Mouse (Mus musculus) lung, postnatal 0 days (tissue): ENCODE measurements around the gene Pam. TPM values are rescaled to one million over a fixed set of nuclear protein-coding genes. Genes with fewer than 3 reads are reported as not detected.

ENCODE experiments used
- ATAC-seq: fragments of 200-750 bp; cut with Nextera tagmentation; 2 replicates; pipeline ENCODE4 v1.8.0; 2017; ENCODE audit warnings: moderate library complexity
- DNase-seq: peaks from one replicate; pipeline ENCODE4 v3.0.0-alpha.2; 2016; ENCODE audit warnings: low spot score
- H3K27ac ChIP-seq: fragments of 300-500 bp; sonication (generic); 2 replicates; pipeline ENCODE4 v1.5.1; 2014; ENCODE audit warnings: antibody characterized with exemption, mild to moderate bottlenecking, low read length, mixed read lengths
- H3K27me3 ChIP-seq: fragments of 300-500 bp; sonication (generic); replicated peaks from 2 replicates; pipeline ENCODE4 v1.6.1; 2014; ENCODE audit warnings: low read length, mixed read lengths; ENCODE audit not compliant: insufficient read depth
- H3K36me3 ChIP-seq: fragments of 300-500 bp; sonication (generic); 2 replicates; pipeline ENCODE4 v1.6.1; 2014; ENCODE audit warnings: low read length, mixed read lengths; ENCODE audit not compliant: insufficient read depth
- H3K4me1 ChIP-seq: fragments of 300-500 bp; sonication (generic); 2 replicates; pipeline ENCODE4 v1.6.1; 2014; ENCODE audit warnings: antibody characterized with exemption, low read depth, low read length, mixed read lengths; ENCODE audit not compliant: insufficient read depth
- H3K4me2 ChIP-seq: fragments of 300-500 bp; sonication (generic); replicated peaks from 2 replicates; pipeline ENCODE4 v1.6.1; 2014; ENCODE audit warnings: low read depth, mild to moderate bottlenecking, low read length, moderate library complexity, mixed read lengths
- H3K4me3 ChIP-seq: fragments of 300-500 bp; sonication (generic); 2 replicates; pipeline ENCODE4 v1.5.1; 2014; ENCODE audit warnings: low read depth, low read length
- H3K9ac ChIP-seq: fragments of 300-500 bp; sonication (generic); replicated peaks from 2 replicates; pipeline ENCODE4 v1.6.1; 2014; ENCODE audit warnings: low read depth, mild to moderate bottlenecking
- H3K9me3 ChIP-seq: fragments of 300-500 bp; sonication (generic); 2 replicates; pipeline ENCODE4 v1.6.1; 2016; ENCODE audit warnings: low read length, mixed read lengths
- CTCF ChIP-seq: IDR thresholded peaks from 2 replicates; pipeline ENCODE4 v1.5.1; 2016; ENCODE audit warnings: antibody characterized with exemption, mild to moderate bottlenecking
- EP300 ChIP-seq: IDR thresholded peaks from 2 replicates; pipeline ENCODE4 v1.6.1; 2016; ENCODE audit warnings: antibody characterized with exemption, mild to moderate bottlenecking, control low read depth
- WGBS: fragments of 180-500 bp; shearing (Covaris S2); extraction: QIAGEN DNeasy Blood & Tissue Kit; methylation state at CpG from one replicate; pipeline ENCODE4 v1.1.7; 2014; 5-methylcytosine and 5-hydroxymethylcytosine counted together
- polyA plus RNA-seq: library from polyadenylated mRNA; unstranded; fragments of >200 nt; fragmentation: Nextera tagmentation; extraction: Ambion mirVana; gene quantifications from 2 replicates; pipeline ENCODE4 v1.2.1, GENCODE M21; 2015

Gene Pam
- polyA plus RNA-seq, 1 experiment from 2014 or later, result 90.3 TPM

GRCm38 (mm10) chr1:98056996-98057945 is 38.2 kb downstream of the Pam start:
- DNase-seq (no peak), ATAC-seq (no peak)
- 49% methylated on average over 11 of the region's 11 CpGs for WGBS
- TF ChIP-seq EP300 (no peak), CTCF (no peak)
- H3K27ac ChIP-seq, result no peak overlapping the region
- no peak overlapping the region for H3K4me2 ChIP-seq
- no peak overlapping the region for H3K9ac ChIP-seq
- no peaks in the 10 kb centered on the region for H3K27me3 ChIP-seq
- no peaks in the 10 kb centered on the region for H3K4me1 ChIP-seq
- no peaks in the 10 kb centered on the region for H3K36me3 ChIP-seq
- no peaks in the 10 kb centered on the region for H3K9me3 ChIP-seq
- H3K4me3 ChIP-seq, result no peak overlapping the region

DNA sequence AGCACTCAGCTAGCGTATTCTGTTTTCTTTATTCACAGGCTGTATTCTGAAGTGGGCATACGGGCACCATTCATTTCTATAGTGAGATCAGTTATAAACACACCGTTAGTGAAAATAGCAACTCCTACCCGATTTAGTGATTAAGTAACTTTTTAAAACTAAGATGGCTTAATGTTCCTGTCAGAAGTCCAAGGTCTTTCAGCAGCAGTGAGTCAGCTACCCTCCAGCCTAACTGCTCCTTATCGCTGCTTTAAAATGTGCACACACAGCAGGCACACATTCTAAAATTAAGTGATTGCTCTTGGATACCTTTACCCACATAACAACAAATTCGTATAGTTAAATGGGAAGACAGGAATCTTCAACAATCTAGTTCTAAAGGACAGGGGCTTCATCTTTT is 39.2 kb downstream of the Pam start:
- WGBS, result 48% methylated on average over 6 of the region's 6 CpGs
- no peak overlapping the region for H3K27ac ChIP-seq
- H3K9ac ChIP-seq, result no peak overlapping the region
- no peaks in the 10 kb centered on the region for H3K27me3 ChIP-seq
- peak; percentile 66 for DNase-seq
- H3K9me3 ChIP-seq, result no peaks in the 10 kb centered on the region
- H3K4me2 ChIP-seq, result no peak overlapping the region
- ATAC-seq, result no peak
- TF ChIP-seq EP300, result no peak
- no peak overlapping the region for H3K4me3 ChIP-seq
- no peaks in the 10 kb centered on the region for H3K4me1 ChIP-seq
- no peaks in the 10 kb centered on the region for H3K36me3 ChIP-seq

- Histone ChIP-seq H3K4me3 (no peak overlapping the region), H3K4me1 (no peaks in the 10 kb centered on the region), H3K27me3 (no peaks in the 10 kb centered on the region), H3K9me3 (no peaks in the 10 kb centered on the region), H3K4me2 (no peak overlapping the region), H3K9ac (no peak overlapping the region), H3K36me3 (no peaks in the 10 kb centered on the region), H3K27ac (no peak overlapping the region)
- DNase-seq, result no peak
- 91% methylated on average over 8 of the region's 8 CpGs for WGBS
- no peak for ATAC-seq
- TF ChIP-seq CTCF (no peak), EP300 (no peak)
Measured at GRCm38 (mm10) chr1:98055591-98055990, 39.9 kb downstream of the Pam start.

GRCm38 (mm10) chr1:98053994-98054393 is 41.5 kb downstream of the Pam start:
- no peak for ATAC-seq
- Histone ChIP-seq H3K4me2 (no peak overlapping the region), H3K4me1 (no peaks in the 10 kb centered on the region), H3K9me3 (no peaks in the 10 kb centered on the region), H3K27me3 (no peaks in the 10 kb centered on the region), H3K36me3 (no peaks in the 10 kb centered on the region), H3K9ac (no peak overlapping the region), H3K27ac (no peak overlapping the region), H3K4me3 (no peak overlapping the region)
- DNase-seq, result no peak
- 75% methylated on average over 3 of the region's 3 CpGs for WGBS
- TF ChIP-seq CTCF (no peak), EP300 (no peak)

GRCm38 (mm10) chr1:98053447-98053846 is 42.0 kb downstream of the Pam start:
- Histone ChIP-seq H3K9ac (no peak overlapping the region), H3K4me1 (no peaks in the 10 kb centered on the region), H3K4me2 (no peak overlapping the region), H3K36me3 (no peaks in the 10 kb centered on the region), H3K27ac (no peak overlapping the region), H3K27me3 (no peaks in the 10 kb centered on the region), H3K9me3 (no peaks in the 10 kb centered on the region), H3K4me3 (no peak overlapping the region)
- ATAC-seq (no peak), DNase-seq (no peak)
- 92% methylated on average over 2 of the region's 2 CpGs for WGBS
- no peak for TF ChIP-seq EP300
- no peak for TF ChIP-seq CTCF

DNA sequence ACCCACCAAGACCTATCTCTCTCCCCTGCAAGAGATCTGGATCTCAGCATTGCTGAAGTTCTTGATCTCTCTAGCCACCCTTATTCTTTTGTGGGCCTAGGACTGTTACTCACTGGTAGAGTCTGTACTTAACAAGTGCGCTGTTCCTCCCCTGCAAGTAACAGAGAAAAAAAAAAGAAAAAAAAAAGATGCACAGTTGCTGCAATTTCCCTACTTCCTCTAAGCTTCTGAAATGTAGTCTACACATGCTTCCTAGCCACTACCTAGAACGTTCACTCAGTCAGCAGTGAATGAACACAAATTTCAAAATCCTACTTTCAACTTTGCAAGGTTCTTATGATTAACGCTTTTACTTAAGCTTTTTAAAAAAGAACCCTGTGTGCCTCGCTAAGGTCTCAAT is 42.7 kb downstream of the Pam start:
- Histone ChIP-seq H3K9ac (no peak overlapping the region), H3K4me2 (no peak overlapping the region), H3K27ac (no peak overlapping the region), H3K27me3 (no peaks in the 10 kb centered on the region), H3K9me3 (no peaks in the 10 kb centered on the region), H3K4me1 (no peaks in the 10 kb centered on the region), H3K36me3 (no peaks in the 10 kb centered on the region), H3K4me3 (no peak overlapping the region)
- ATAC-seq (no peak), DNase-seq (no peak)
- TF ChIP-seq EP300 (no peak), CTCF (no peak)
- WGBS, result 84% methylated on average over 4 of the region's 4 CpGs
